Mouse (Mus musculus): ENCODE data around the gene Cntnap5a. TPM values are rescaled to one million over a fixed set of nuclear protein-coding genes. Genes with fewer than 3 reads are reported as not detected.
"Not testable (repeated sequence)": the region's sequence is repeated elsewhere in the genome, so short reads cannot be mapped to it uniquely, and the experiment has no call there.

Gene Cntnap5a
- polyA plus RNA-seq, 1 experiment from 2014 or later, result 0.07 TPM

DNA sequence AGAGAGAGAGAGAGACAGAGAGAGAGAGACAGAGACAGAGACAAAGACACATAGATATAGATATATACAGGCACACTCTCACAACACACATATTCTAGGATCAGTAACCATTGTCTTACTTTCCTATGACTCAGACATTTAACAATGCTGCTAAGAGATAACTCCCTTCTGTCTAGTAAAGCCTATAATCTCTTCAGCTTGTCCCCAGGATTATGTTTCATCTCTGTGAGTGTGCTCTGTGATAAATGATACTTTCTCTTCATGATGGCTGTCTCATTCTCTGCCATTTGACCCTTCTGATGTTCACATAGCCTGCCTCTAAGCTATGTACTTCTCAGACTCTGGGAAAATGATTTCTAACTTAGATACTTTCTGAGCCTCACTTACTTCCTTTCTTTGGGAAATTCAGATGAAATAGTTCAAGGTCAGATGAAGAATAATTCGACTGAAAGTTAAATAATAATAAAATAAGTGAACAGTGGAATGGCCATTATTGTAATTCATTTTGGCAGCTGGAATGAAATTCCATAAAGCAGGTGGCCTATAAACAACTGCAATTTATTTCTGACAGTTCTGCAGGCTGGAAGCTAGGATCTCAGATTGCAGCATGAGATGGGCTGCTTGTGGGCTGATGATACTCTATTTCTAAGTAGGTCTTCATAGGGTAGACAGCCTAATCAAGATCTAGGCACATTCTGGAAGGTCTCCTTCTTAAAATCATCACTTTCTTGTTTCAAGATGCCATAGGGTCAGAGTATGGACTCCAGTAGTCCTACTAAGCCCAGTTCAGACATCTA, 444.1 kb downstream of the Cntnap5a start:
- Histone ChIP-seq H3K4me3 (ENCODE audit: low read depth, low read length) (no peak overlapping the region), H3K9ac (ENCODE audit: low read length) (no peak overlapping the region), H3K4me1 (ENCODE audit: control insufficient read depth, insufficient read depth, low read length) (no peaks in the 10 kb centered on the region), H3K36me3 (ENCODE audit: control insufficient read depth, insufficient read depth, low read length) (no peaks in the 10 kb centered on the region), H3K27ac (ENCODE audit: low read depth, low read length) (no peak overlapping the region), H3K27me3 (ENCODE audit: control insufficient read depth, insufficient read depth, low read length) (no peaks in the 10 kb centered on the region), H3K4me2 (no peak overlapping the region), H3K9me3 (ENCODE audit: control insufficient read depth, low read length) (no peaks in the 10 kb centered on the region)
- ATAC-seq (ENCODE audit: low FRiP score) (no peak), DNase-seq (ENCODE audit: low spot score, missing footprints) (no peak)
- 72% methylated on average over 1 of the region's 1 CpGs for whole genome bisulfite sequencing

DNA sequence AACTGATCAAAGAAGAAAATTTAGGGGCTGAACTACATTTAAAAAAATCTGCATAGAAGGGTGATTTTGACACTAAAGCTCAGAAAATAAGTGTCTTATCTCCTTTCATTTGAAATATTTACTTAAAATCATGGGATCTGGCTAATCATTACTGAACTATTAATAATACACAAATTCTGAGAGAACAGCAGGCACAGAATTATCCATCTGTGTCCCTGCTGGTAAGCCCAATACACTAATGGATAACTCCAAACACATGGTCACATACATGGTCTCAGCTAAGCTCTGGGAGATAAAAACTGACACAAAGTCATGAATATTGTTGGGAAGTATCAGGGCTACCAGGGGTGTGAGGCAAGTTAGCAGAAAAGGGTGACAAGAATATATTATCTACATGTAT, 447.9 kb downstream of the Cntnap5a start:
- H3K4me3 ChIP-seq (ENCODE audit: low read depth, low read length), result no peak overlapping the region
- no peak overlapping the region for H3K9ac ChIP-seq (ENCODE audit: low read length)
- H3K4me2 ChIP-seq, result no peak overlapping the region
- H3K9me3 ChIP-seq (ENCODE audit: control insufficient read depth, low read length), result no peaks in the 10 kb centered on the region
- H3K4me1 ChIP-seq (ENCODE audit: control insufficient read depth, insufficient read depth, low read length), result no peaks in the 10 kb centered on the region
- H3K27me3 ChIP-seq (ENCODE audit: control insufficient read depth, insufficient read depth, low read length), result no peaks in the 10 kb centered on the region
- DNase-seq (ENCODE audit: low spot score, missing footprints) (no peak), ATAC-seq (ENCODE audit: low FRiP score) (no peak)
- H3K36me3 ChIP-seq (ENCODE audit: control insufficient read depth, insufficient read depth, low read length), result no peaks in the 10 kb centered on the region
- no peak overlapping the region for H3K27ac ChIP-seq (ENCODE audit: low read depth, low read length)

DNA sequence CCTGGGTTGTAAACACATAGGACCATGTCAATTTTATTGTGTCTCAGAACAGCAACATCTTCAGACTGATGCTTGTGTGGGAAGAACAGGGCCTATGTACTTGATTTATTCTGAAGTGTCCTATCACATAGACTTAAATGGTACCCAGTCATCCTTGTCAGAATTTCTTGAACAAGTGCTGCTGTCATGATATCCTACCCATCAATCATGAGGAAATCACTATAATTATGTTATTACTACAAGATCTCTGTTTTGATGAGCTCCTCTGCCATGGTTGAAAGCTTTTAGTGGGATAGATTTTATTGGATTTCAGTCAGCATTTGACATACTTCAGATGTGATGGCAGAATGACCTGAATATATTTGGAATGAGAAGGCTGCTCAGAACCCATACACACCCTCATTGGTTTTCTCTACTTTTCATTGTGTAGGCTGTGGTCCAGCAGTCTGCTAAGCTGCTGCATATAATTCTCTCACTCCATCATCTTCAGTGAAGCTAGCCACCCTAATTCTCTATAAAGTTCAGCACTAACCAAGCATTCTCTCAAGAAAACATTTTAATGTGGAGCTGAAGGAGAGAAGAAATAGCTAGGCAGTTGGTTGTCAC, 465.3 kb downstream of the Cntnap5a start:
- Histone ChIP-seq H3K4me3 (ENCODE audit: low read depth, low read length) (no peak overlapping the region), H3K9ac (ENCODE audit: low read length) (no peak overlapping the region), H3K27ac (ENCODE audit: low read depth, low read length) (no peak overlapping the region), H3K27me3 (ENCODE audit: control insufficient read depth, insufficient read depth, low read length) (no peaks in the 10 kb centered on the region), H3K4me1 (ENCODE audit: control insufficient read depth, insufficient read depth, low read length) (no peaks in the 10 kb centered on the region), H3K4me2 (no peak overlapping the region), H3K9me3 (ENCODE audit: control insufficient read depth, low read length) (no peaks in the 10 kb centered on the region), H3K36me3 (ENCODE audit: control insufficient read depth, insufficient read depth, low read length) (no peaks in the 10 kb centered on the region)
- ATAC-seq (ENCODE audit: low FRiP score), result no peak
- no peak for DNase-seq (ENCODE audit: low spot score, missing footprints)

DNA sequence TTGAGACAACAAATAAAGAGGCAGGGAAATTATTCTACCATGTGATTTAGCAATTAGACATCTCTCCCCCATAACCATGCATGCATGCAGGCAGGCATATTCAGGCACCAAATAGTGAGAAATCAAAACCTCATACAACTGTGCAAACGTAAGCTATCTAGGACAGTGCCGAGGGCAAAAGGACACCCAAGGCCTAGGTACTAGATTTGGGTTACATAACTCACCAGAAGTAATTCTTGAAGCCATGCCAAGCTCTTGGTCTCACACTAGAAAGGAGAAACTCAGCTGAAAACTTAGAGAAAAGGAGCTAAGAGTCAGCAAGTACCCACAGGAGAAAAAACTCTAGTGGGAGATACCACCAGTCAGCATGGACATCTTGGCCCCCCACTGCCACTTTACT, 499.9 kb downstream of the Cntnap5a start:
- no peaks in the 10 kb centered on the region for H3K27me3 ChIP-seq (ENCODE audit: control insufficient read depth, insufficient read depth, low read length)
- H3K4me1 ChIP-seq (ENCODE audit: control insufficient read depth, insufficient read depth, low read length), result no peaks in the 10 kb centered on the region
- no peak overlapping the region for H3K9ac ChIP-seq (ENCODE audit: low read length)
- no peak overlapping the region for H3K27ac ChIP-seq (ENCODE audit: low read depth, low read length)
- ATAC-seq (ENCODE audit: low FRiP score), result no peak
- WGBS, result 87% methylated on average over 2 of the region's 2 CpGs
- H3K9me3 ChIP-seq (ENCODE audit: control insufficient read depth, low read length), result no peaks in the 10 kb centered on the region
- H3K4me2 ChIP-seq, result no peak overlapping the region
- no peak for DNase-seq (ENCODE audit: low spot score, missing footprints)
- H3K36me3 ChIP-seq (ENCODE audit: control insufficient read depth, insufficient read depth, low read length), result no peaks in the 10 kb centered on the region
- H3K4me3 ChIP-seq (ENCODE audit: low read depth, low read length), result no peak overlapping the region

DNA sequence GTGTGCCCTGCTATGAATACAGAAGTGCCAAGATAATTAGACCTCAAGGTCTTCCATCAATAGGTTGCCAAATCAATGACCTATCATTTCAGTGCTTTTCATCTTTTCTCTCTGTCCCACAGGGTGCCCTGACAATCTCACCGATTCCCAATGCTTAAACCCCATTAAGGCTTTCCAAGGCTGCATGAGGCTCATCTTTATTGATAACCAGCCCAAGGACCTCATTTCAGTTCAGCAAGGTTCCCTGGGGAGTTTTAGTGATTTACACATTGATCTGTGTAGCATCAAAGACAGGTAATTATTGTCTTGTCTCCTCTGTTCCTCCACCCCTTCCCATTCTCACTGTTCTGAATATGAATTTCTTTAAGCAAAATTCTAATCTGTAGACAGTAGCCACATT, 503.6 kb downstream of the Cntnap5a start:
- H3K4me3 ChIP-seq (ENCODE audit: low read depth, low read length); H3K9me3 ChIP-seq (ENCODE audit: control insufficient read depth, low read length); H3K36me3 ChIP-seq (ENCODE audit: control insufficient read depth, insufficient read depth, low read length); H3K27ac ChIP-seq (ENCODE audit: low read depth, low read length); H3K9ac ChIP-seq (ENCODE audit: low read length); H3K4me2 ChIP-seq; DNase-seq (ENCODE audit: low spot score, missing footprints); H3K27me3 ChIP-seq (ENCODE audit: control insufficient read depth, insufficient read depth, low read length); H3K4me1 ChIP-seq (ENCODE audit: control insufficient read depth, insufficient read depth, low read length): not testable (repeated sequence)
- 40% methylated on average over 1 of the region's 1 CpGs for WGBS
- ATAC-seq (ENCODE audit: low FRiP score), result peak; percentile 76

DNA sequence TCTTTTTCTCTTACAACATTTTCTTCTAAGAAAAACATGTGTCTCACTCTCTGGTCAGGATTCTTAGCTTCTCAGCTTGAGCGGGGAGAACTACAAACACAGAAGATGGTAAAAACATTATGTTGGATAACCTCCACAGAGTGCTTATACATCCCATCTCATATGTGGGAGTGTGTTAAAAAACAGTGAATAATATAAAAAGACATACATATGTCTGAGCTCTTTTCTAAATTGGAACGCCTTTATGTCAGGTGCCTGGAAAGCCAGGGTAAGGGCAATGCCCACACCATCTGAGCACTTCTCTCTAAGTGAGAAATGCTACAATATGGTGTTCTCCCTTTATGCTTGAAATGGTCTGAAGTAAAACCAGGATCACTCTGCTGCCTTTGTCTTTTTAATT, 507.7 kb downstream of the Cntnap5a start:
- no peak overlapping the region for H3K27ac ChIP-seq (ENCODE audit: low read depth, low read length)
- H3K36me3 ChIP-seq (ENCODE audit: control insufficient read depth, insufficient read depth, low read length), result no peaks in the 10 kb centered on the region
- 81% methylated on average over 2 of the region's 2 CpGs for WGBS
- H3K9me3 ChIP-seq (ENCODE audit: control insufficient read depth, low read length), result no peaks in the 10 kb centered on the region
- no peak overlapping the region for H3K4me3 ChIP-seq (ENCODE audit: low read depth, low read length)
- DNase-seq (ENCODE audit: low spot score, missing footprints) (no peak), ATAC-seq (ENCODE audit: low FRiP score) (no peak)
- no peak overlapping the region for H3K4me2 ChIP-seq
- H3K27me3 ChIP-seq (ENCODE audit: control insufficient read depth, insufficient read depth, low read length), result no peaks in the 10 kb centered on the region
- no peaks in the 10 kb centered on the region for H3K4me1 ChIP-seq (ENCODE audit: control insufficient read depth, insufficient read depth, low read length)
- H3K9ac ChIP-seq (ENCODE audit: low read length), result no peak overlapping the region

DNA sequence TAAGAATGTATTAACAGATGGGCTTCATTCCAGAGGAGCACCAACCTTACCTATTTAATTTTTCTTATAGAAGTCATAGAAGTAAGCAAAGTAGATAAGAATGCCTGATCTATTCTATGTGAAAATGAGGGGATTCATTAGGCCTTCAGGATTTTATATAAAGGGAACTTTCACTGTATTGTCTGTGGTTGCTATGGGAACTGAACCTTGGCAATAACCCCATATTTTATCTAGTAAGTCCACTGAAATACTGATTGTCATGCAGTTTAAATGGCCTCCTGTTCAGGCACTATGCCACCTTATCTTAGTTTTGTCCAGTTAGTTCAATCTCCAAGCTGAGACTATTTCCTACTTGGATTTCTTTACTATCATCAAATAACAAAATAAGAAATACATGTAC, 532.3 kb downstream of the Cntnap5a start:
- H3K9me3 ChIP-seq (ENCODE audit: control insufficient read depth, low read length), result no peaks in the 10 kb centered on the region
- H3K4me1 ChIP-seq (ENCODE audit: control insufficient read depth, insufficient read depth, low read length), result no peaks in the 10 kb centered on the region
- H3K27ac ChIP-seq (ENCODE audit: low read depth, low read length), result no peak overlapping the region
- ATAC-seq (ENCODE audit: low FRiP score) (0 out of 2 replicates have a peak, but pooled peaks have one; percentile 27), DNase-seq (ENCODE audit: low spot score, missing footprints) (no peak)
- H3K9ac ChIP-seq (ENCODE audit: low read length), result no peak overlapping the region
- no peak overlapping the region for H3K4me2 ChIP-seq
- no peaks in the 10 kb centered on the region for H3K27me3 ChIP-seq (ENCODE audit: control insufficient read depth, insufficient read depth, low read length)
- no peak overlapping the region for H3K4me3 ChIP-seq (ENCODE audit: low read depth, low read length)
- no peaks in the 10 kb centered on the region for H3K36me3 ChIP-seq (ENCODE audit: control insufficient read depth, insufficient read depth, low read length)

DNA sequence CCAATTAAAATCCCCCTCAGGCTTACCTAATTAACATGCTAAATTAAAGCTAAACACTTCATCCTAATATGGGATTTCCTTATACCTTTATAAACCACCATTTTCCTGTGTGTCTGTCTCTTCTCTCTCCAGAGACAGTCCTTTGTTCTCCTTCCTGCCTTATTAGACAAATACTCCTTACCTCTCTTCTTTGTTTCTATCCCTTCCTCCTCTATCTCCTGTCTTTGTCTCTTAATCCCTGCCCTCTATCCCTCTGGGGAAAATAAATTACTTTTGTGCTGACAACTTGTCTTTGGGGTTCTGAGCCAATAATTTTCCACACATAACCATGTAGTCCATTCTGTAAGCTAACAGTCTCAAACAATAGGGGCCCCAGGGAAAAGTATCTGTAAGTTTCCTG, 556.0 kb downstream of the Cntnap5a start:
- no peak for ATAC-seq (ENCODE audit: low FRiP score)
- H3K4me2 ChIP-seq, result no peak overlapping the region
- no peak for DNase-seq (ENCODE audit: low spot score, missing footprints)

DNA sequence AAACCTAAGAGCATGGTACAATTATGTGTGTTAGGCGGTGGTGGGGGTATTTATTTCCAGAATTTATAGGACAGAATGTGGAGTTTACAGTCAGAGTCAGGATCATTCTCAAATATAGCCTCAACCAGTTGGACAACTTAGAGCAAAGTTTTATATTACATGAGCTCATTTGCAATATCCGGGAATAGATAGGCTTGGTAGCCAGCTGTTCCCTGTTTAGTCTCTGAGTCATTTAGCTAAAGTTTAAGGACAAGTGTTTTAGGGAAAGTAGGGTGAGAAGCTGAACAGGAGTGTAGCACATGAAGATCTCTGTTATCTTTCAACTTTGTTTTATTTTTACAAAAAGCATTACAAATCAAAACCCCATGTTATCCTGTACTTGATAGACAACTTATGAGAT, 559.3 kb downstream of the Cntnap5a start:
- ATAC-seq (ENCODE audit: low FRiP score), result no peak
- no peak for DNase-seq (ENCODE audit: low spot score, missing footprints)
- H3K4me3 ChIP-seq (ENCODE audit: low read depth, low read length), result no peak overlapping the region
- WGBS, result 87% methylated on average over 2 of the region's 2 CpGs
- no peak overlapping the region for H3K27ac ChIP-seq (ENCODE audit: low read depth, low read length)
- H3K36me3 ChIP-seq (ENCODE audit: control insufficient read depth, insufficient read depth, low read length), result no peaks in the 10 kb centered on the region
- H3K9ac ChIP-seq (ENCODE audit: low read length), result no peak overlapping the region
- H3K9me3 ChIP-seq (ENCODE audit: control insufficient read depth, low read length), result no peaks in the 10 kb centered on the region
- H3K4me1 ChIP-seq (ENCODE audit: control insufficient read depth, insufficient read depth, low read length), result no peaks in the 10 kb centered on the region
- no peaks in the 10 kb centered on the region for H3K27me3 ChIP-seq (ENCODE audit: control insufficient read depth, insufficient read depth, low read length)
- no peak overlapping the region for H3K4me2 ChIP-seq

More for the DNA sequence above, 556.0 kb downstream of the Cntnap5a start:
- Histone ChIP-seq H3K4me3 (ENCODE audit: low read depth, low read length) (no peak overlapping the region), H3K9me3 (ENCODE audit: control insufficient read depth, low read length) (no peaks in the 10 kb centered on the region), H3K4me1 (ENCODE audit: control insufficient read depth, insufficient read depth, low read length) (no peaks in the 10 kb centered on the region), H3K9ac (ENCODE audit: low read length) (no peak overlapping the region), H3K27me3 (ENCODE audit: control insufficient read depth, insufficient read depth, low read length) (no peaks in the 10 kb centered on the region), H3K27ac (ENCODE audit: low read depth, low read length) (no peak overlapping the region), H3K36me3 (ENCODE audit: control insufficient read depth, insufficient read depth, low read length) (no peaks in the 10 kb centered on the region)

Measured in midbrain, embryonic 11.5 days (tissue).